Mouse (Mus musculus): Measurements from ENCODE around the gene Nr4a3.

Nr4a3 gene

GRCm38 (mm10) chr4:48110331-48110730 lies 65.4 kb downstream of the Nr4a3 start:
- DNase-seq (ENCODE audit: low spot score) = no peak

DNA sequence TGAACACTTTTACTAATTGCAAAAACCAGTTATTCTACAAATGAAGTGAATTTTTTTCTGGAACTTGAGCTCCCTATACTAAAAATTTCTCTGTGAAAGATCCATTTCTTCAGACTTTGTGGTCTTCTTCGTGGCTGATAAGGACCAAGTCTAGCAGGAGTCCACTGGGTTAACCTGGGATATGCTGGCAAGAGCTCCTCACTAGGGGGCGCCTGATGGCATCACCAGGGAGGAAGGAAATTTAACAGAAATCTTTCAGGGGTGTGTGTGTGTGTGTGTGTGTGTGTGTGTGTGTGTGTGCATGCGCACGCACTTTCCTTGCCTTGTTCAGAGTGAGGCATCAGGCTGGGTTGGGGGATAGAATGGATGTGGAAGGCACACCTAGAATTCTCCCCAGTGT lies 71.2 kb downstream of the Nr4a3 start:
- no peak for DNase-seq (ENCODE audit: low spot score)

GRCm38 (mm10) chr4:48124416-48124772 lies 79.4 kb downstream of the Nr4a3 start:
- DNase-seq (ENCODE audit: low spot score) = no peak

- peak; percentile 78 for DNase-seq (ENCODE audit: low spot score)
Observed at GRCm38 (mm10) chr4:48124773-48125469, 80.0 kb downstream of the Nr4a3 start, which contains the start of gene Stx17. Gene Stx17 (plus strand): TSS chr4:48124915.

GRCm38 (mm10) chr4:48130314-48130713 lies 85.4 kb downstream of the Nr4a3 start:
- no peak for DNase-seq (ENCODE audit: low spot score)

- DNase-seq (ENCODE audit: low spot score) = no peak
Observed at GRCm38 (mm10) chr4:48131606-48132005, 86.7 kb downstream of the Nr4a3 start.

DNA sequence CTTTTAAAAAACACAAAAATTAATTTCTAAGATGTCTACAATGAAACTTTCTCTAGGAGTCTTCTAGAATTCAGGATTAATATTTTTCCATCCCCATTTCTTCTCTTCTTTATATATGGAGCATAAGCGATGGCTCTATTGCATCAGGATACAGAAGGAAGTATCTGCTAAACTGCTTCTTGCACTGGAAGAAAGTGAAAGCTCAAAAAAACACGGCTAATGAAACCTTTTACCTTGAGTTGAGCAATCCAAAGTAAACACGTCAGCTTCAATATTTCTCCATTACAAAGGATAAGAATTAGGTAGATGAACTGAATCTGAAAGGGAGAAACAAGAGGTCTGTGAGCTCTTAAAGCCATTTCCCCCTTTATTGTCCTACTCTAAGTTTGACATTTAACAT lies 87.8 kb downstream of the Nr4a3 start:
- no peak for DNase-seq (ENCODE audit: low spot score)

Measured in left cerebral cortex, adult 11 months (tissue).